Mouse (Mus musculus) bone marrow macrophage, adult 2 months (primary cell): ENCODE results near the gene Bglap3.

Experiments
- CTCF ChIP-seq: IDR thresholded peaks from 2 replicates; pipeline ENCODE4 v1.5.1; 2012; ENCODE audit warnings: low read depth, mild to moderate bottlenecking, low read length, moderate library complexity
- POLR2A ChIP-seq: IDR thresholded peaks from 2 replicates; pipeline ENCODE4 v1.6.1; 2012; ENCODE audit warnings: mild to moderate bottlenecking, low read depth, low read length, borderline replicate concordance

DNA sequence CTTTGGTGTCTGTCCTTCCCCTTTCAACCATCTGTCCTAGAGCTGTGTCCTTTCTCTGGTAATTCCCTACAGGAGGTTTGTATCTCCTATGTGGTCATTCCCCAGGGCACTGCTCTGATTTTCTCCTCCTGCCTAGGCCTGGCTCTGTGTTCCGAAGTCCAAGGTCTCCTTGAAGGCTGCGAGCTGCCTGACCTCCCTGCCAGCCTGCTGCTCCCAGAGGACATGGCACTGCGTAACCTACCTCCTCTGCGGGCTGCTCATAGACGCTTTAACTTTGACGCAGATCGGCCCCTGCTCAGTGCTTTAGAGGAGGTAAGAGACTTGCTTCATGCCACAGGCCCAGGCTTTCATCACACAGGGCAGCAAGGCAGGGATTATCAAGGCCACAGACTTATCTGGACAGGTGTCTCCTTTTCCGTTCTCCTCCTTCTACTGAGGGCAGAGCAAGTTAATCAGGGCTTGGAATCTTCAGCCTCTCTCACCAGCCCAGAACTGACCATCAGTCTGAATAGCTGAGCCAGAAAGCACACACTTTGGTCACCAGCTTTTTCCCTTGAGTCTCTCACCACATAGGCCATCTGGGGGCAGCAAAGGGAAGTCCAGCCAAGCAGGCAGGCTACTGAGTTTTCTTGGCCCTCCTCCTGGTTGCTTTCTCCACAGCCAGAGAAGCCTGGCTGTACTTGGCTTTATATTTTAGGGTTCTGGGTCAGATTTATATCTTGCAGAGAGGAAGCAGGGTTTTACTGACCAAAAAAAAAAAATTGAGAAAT, 18.0 kb downstream of the Bglap3 start:
- TF ChIP-seq CTCF (no peak), POLR2A (no peak)
